Mouse (Mus musculus) gastrocnemius, postnatal 36 days (tissue): ENCODE results near the gene Arsa. TPM values are rescaled to one million over a fixed set of nuclear protein-coding genes. Genes with fewer than 3 reads are reported as not detected.
A peak's percentile ranks its signal among the peaks of the same experiment; 100 is the strongest.

ENCODE experiments used
- DNase-seq, 2 experiments: peaks; one replicate each; pipeline ENCODE4 v3.0.0; 2022
- intact Hi-C: fragments of 180-260 bp; cut with DNase I; formaldehyde crosslinking; loops from one replicate; pipeline ENCODE4 v1.15.1; 2025
- total RNA-seq, 2 experiments: library from RNA; stranded (reverse); gene quantifications; 2 replicates each; pipeline ENCODE4 v1.2.3; 2021

Arsa gene
- total RNA-seq, 2 experiments from 2014 or later = 3.0 to 3.8 TPM

DNA sequence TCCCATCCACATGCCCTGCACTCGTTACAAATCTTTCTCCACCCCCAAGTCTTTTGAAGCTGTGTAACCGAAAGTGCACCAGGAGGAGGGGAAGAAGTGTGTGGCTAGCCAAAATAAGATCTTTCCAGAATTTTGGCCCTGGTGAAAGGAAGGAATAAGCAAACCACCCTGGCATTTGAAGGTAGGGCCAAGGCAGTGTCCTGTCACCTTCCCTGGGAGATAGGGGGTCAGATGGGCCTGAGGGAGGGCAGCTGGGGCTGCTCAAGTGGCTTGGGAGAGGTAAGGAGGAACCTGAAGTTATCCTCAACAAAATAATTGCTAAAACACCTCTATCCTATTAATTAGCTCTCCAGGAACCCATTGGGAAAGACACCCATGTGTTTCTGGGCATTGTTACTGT lies 19.6 kb upstream of the Arsa start:
- intact Hi-C loops = no loop called here
- no peak for DNase-seq

DNA sequence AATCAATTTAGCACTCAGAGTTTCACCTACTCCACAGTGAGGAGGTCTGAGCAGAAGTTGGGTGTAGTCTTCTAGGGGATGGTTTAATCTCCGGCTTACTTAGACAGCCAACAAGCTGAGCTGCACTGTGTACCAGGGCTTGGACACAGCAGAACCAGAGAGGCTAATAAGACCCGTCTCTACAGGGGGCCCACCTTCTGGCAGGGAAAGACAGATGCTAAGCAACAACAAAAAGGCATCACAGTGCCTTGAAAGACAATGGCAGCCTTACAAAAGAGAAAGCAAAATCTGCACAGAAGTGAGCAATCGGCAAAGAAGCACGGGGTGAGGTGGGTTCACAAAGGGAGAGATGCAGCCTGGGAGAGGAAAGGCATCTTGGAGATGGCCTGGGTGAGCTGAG lies 18.9 kb upstream of the Arsa start:
- intact Hi-C loops = no loop called here

DNA sequence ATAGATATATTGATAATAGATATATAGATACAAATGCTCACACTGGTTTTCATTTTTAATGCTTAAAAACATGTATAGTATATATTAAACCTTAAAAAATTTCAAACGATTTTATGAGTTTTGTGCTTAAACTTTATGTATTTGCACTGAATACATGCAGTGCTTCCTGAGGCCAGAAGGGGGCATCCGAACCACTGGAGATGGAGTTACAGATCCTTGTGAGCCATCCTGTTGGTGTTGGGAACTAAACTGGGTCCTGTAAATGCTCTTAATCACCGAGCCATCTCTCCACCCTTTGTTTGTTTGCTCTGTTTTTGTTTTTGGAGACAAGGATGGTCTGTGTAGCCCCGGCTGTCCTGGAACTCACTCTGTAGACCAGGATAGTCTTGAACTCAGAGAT lies 17.7 kb upstream of the Arsa start:
- intact Hi-C loops = no loop called here
- no peak for DNase-seq

More for the DNA sequence above, 18.9 kb upstream of the Arsa start:
- DNase-seq = no peak

DNA sequence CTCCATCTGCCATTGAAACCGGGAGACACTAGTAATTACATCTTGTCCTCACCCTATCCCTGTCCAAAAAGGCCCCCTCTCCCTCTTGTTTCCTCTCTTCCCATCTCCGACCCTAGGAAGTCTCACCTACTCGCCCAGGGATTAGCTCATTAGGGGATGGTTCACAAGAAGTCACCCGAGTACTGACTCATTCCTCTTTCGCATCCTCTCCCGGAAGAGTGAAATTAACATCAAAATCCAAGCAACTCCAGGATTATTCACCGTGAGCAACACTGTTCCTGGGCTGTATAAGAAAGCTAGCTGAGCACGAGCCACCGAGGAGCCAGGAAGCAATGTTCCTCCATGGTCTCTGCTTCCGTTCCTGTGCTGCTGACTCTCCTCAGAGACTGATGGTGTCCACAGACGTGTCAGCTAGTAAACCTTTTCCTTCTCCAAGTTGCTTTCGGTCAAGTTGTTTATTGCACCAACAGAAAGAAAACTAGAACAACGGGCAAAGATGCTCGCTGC lies 11.4 kb upstream of the Arsa start:
- intact Hi-C loops = no loop called here
- DNase-seq = no peak

DNA sequence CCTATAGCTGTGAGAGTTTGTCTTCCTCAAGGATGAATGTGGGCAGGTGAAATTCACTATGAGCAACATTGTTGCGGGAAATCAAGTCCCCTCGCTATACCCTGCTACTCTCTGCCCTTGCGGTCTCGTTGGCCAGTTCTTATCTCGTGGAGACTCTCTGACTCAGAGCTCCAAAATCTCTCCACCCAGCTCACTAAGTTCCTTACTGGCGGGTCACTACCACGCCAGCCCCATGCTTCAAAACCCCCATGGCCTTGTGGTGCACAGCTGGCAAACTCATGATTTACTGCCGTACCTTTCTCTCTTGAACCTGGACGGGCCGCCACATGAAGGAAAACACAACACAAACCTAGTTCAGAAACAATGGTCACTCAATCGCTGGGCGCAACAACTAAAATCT lies 11.0 kb upstream of the Arsa start:
- no peak for DNase-seq
- intact Hi-C loops = no loop called here

DNA sequence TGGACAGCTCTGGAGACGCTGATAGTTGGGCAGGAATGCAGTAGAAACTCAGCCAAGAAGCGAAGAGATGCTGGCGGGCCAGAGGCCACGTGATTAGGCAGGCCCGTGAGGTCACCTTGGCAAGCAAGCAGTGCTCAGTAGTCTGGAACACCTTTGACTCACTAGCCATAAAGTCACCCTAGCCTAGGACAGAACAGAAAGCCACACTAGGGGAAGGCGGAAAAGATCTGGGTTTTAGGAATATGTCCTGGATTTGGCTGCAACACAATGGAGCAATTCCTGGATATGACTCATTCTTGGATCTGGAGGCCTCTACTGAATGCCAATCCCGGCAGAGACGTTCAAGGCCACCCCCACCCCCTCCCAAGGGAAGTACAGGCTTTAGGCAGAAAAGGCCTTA lies 3.4 kb upstream of the Arsa start:
- intact Hi-C loops = no loop called here
- DNase-seq = peak; percentile 61

DNA sequence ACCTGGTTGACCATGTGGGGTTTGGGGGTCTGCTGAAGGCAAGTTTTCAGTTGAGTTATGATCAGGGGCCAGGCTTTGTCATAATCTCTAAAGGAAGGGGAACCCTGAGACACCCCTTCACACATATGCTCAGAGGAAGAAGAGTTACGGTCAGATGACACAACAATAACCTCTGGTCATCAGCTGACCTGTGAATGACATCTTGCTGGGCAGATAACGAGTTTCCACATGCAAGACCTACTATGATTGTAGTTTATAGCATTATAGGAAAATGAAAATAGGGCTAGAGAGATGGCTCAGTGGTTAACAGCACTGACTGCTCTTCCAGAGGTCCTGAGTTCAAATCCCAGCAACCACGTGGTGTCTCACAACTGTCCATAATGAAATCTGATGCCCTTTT lies 1.4 kb upstream of the Arsa start:
- no peak for DNase-seq
- intact Hi-C loops = no loop called here

DNA sequence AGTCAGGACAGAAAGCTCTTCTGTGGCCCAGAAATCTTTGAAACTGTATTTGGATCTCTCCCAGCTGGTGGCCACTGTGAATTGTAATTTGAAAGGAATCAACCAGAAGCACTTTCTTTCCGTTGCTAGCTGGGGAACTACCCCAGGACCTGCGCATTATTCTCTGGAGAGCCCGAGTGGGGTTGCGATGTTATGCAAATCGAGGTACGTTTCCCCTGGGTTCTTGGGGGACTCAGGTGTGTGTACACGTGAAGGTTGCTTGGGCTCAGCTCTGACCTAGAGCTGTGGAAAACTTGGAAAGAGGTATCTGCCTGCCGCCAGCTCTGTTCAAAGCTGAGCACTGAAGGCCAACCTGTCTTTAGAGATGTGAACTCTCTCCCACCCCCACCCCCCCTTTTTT lies 581 bp upstream of the Arsa start:
- intact Hi-C loops = no loop called here
- no peak for DNase-seq

DNA sequence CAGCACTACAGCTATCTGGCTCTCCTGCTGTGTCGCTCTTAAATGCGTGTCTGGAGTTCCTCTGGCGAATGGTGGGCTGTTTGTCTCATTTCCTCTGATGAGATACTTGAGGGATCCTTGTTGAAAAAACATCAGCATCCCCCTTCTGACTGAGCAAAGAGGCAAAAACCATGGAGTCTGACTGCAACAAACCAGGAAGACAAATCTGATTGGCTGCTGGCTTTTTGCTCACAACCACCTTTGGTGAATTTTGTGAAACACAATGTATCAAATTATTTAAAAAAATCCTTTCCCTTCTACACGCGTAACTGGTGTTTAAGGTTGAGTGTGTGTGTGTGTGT lies 780 bp downstream of the Arsa start:
- intact Hi-C loops = no loop called here
- no peak for DNase-seq

DNA sequence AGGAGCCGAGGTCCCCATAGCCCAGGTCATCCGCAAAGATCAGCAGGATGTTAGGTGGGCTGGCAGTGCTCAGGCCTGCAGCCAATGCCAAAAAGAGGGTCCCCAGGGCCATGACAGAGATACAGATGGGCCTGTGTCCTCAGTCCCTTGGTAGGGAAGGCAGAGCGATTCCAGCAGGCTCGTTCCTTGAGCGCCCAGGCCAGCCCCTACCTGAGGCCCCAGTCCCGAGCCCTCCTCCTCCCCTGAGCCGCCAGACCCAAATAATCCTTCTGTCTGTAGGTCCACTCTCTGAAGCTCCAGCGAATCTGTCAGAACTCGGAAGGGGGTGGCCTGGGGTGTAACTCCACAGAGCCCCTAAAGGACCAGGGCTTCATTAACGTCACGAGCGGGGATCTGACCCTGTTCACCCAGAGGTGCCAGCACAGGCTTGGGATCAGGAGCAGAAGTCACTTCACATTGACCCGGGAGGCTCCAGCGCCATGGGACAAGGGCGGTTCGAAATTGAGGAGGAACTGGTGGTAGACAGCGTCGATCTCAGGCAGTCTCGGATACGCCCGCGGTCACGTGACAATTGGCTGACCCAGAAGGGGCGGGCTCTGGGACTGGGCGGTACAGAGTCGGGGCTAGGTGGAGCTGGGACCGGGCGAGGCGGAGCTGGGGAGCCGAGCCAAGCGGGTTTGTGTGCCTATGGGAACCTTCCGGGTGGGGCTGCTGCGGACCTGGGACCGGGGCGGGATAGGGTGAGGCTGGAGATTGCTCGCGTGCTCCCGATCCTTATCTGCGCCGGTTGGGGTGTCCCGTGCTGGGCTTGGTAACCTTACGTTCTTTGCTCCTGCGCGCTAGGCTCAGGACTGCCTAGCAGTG lies 1.4 kb downstream of the Arsa start:
- intact Hi-C loops = no loop called here
- DNase-seq = peak; percentile 91 to 93

DNA sequence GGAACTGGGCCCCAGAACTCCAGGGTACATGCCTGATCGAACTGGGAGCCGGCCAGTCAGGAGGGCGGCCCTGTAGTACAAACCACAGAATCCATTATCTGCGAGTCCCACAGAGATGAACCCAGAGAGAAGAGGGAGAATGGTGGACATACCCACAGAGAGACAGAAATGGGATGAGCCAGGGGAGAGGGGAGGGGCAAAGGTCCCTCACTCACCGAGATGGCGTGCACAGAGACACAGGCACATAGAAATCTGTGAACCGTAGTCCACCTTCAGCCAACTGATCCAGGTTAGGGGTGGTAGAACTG lies 2.0 kb downstream of the Arsa start:
- intact Hi-C loops = no loop called here
- no peak for DNase-seq

DNA sequence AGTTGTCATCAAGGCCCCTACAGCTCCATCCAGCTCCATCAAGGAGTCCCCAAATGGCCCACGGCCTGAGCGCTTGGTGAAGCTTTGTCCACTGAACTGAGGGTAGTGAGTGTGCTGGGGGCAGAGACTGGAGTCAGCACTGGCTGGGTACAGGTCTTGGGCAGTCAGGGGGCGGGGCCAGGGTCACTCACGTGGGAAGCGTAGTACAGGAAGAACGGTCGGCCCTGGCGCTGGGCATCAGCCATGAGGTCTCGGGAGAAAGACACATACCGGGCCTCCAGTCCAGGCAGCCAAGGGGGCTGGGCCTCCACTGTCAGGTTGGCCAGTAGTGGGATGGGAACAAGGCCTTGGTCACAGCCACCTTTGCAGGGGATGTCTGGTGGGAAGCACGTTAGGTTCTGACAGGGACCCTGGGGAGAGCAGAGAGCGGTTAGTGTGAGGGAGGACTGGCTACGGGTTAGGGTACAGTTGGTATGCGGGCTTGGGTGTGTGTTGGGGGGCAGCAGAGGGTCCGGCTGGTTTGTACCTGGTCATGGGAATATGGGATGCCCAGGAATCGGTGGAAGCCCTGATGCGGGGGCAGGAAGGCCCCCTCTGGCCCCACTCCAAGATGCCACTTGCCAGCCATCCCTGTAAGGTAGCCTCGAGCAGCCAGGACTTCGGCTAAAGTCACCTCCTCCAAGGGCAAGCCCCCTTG lies 2.5 kb downstream of the Arsa start:
- intact Hi-C loops = no loop called here
- no peak for DNase-seq

DNA sequence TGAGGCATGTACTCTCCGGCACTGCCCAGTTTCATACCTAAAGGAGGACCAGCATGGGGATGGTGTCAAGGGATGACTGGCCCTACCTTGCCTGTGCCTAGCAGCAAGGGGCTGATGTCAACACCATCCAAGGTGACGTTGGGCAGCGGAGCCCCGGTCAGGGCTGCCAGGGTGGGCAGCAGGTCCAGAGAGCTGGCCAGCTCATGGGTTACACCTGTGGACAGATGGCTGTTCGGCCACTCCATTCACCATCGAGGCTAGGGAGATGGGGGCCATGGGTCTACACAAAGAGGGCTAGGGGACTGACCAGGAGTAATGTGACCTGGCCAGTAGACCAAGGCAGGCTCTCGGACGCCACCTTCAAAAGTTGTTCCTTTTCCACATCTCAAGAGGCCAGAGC lies 3.3 kb downstream of the Arsa start:
- intact Hi-C loops = no loop called here
- DNase-seq = no peak

DNA sequence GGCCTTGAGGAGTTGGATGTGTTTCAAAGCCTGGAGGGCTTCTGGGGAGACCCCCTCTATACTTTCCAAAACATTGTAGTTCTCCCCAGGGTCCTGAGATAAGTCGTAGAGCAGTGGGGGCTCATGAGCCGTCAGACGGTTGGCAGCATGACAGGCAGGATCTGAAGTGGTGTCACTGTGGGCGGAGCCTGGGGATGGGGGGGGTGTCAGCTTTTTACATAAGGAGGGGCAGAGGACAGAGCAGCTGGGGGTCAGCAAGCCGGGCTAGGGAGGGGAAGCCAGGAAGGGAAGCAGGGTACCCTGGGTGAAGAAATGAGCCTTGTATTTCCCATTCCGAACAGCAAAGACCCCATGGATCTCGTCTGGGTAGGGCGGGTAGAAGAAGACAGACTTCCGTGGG lies 3.9 kb downstream of the Arsa start:
- intact Hi-C loops = no loop called here
- no peak for DNase-seq

DNA sequence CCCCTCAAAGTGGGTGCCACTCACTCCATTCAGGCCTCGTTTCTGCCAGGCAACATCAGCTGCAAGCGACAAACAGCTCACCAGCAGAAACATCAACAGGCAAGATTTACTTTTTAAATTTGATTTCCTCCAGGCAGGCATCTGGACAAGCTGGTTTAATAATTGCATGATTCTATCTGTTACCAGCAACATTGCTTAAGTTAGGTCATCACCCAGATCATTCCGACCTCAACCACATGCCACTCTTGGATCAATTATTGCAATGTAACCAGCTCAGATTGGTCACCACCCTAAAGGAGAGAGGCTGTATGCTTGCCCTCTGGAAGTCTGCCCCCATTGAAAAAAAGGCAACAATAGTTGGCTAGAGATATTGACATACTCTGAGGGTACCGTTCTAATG lies 5.7 kb downstream of the Arsa start:
- no peak for DNase-seq
- intact Hi-C loops = no loop called here

DNA sequence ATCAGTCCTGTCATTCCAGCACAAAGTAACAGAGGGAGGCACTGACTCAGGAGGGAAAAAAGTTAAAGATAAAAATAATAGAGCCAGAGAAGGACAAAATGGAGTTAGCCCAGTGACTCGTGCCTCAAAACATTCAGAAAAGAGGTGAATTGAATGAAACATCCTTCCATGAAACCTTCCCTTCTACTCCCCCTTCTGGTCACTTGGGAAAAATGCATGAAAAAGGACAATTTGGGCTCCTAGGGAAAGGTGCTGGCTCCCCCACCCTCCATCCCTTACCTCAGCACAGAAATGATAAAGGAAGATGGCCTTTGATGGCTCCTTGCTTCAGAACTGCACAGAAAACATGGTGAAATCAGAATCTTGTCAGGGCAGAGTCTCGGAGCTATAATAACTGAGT lies 8.6 kb downstream of the Arsa start:
- DNase-seq = no peak
- intact Hi-C loops = no loop called here

DNA sequence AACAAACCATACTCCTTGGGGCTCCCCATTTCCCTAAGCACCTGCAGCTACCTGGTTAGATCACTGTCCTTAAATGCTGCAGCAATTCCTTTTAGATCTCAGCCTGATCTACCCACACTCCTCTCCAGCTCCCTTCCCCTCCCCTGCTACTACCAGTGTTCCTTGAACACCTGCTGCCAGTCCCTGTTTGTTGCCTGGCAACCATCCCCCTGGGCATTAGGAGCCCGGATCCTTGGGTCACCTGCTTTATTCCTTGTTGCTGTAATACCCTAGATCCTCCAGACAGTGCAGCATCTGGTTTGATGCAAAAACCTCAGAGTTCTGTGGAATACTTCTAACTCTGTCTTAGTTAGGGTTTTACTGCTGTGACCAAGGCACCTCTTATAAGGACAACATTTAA lies 12.2 kb downstream of the Arsa start:
- intact Hi-C loops = no loop called here
- DNase-seq = no peak

DNA sequence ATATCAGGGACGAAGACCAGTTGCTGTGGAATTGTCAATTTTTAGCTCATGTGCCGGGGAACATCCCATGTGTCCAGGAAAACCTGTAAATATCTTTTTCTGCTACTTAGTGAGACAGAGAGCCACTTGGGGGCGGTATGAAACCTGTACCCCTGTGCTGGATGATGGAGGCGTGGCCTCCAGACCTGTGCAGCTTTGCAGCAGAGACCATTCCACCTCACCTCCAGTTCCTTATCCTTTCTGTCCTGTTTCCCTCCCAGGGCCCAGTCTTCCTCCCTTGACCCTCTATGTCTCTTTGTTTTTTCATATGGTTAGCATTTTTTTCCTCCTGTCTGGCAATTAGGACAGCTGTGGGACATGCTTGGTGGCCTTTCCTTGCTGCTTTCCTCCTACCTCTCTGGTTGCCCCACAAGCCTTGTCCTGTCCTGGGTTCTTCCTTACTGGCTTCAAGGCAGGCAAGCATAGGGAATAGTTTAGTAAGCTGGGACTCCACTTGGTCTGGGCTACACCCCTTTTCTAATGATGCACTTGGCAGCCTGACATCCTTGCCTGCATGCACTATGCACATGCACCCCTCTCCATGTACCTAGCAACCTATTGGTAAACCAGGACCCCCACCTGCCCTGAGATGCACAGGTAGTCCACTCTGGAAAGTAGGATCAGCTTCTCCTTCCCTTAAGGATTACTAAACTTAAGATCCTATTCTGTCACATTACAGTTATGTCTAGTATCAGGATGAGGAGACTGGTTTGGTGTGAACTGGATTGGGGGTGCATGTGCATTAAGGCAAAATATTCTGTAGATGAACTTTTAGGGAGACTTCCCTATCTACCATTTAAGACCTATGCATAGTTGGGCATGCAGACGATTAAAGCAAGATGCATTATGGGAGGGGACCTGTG lies 13.6 kb downstream of the Arsa start:
- DNase-seq = no peak
- intact Hi-C loops = no loop called here

DNA sequence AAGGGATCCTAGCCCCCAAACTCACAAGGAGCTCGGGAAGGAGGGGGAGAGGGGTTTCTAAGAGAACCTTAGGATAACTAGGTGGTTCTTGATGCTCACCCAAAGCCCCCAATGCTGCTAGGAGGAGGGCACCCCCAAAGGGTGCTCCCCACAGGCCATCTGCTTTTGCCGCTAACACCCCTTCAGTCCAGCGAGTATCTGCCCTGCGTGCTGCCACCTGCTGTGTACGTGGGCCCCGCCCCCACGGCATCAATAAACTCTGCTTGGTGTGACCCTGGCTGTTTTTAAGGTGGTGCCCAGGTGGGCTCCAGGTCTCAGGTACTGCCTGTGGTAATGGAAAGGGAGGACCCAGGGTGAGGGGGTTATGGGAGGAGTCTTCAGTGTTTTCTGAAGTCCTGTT lies 15.0 kb downstream of the Arsa start:
- intact Hi-C loops = no loop called here
- DNase-seq = no peak

DNA sequence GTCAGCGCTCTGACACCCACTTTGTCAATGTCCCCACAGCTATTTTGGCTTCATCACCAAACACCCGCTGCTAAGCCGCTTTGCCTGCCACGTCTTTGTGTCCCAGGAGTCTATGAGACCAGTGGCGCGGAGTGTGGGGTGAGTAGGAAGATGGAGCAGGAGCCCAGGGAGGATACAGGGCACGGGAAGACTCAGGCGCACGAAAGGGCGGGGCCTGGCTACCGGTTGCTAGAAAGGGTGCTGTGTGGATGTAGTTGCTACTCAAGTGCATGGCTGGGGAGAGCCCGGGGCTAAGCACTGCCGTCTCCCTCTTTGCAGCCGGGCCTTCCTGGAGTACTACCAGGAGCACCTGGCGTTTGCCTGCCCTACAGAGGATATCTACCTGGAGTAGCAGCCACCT lies 15.9 kb downstream of the Arsa start:
- intact Hi-C loops = no loop called here
- no peak for DNase-seq

DNA sequence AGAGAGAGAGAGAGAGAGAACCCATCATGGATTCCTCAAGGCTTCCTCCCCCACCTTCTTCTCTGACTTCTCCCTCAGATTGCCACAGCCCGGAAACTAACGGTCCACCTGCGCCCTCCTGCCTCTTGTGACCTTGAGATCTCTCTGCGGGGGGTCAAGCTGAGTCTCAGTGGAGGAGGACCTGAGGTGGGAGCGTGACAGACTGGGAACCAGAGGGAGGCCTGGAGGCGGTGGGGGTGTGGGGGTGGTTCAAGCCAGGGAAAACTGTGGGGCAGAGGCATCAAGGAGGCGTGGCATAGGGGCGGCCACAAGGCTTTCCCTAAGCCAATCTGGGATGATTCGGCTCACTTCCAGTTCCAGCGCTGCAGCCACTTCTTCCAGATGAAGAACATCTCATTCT lies 16.9 kb downstream of the Arsa start:
- DNase-seq = no peak
- intact Hi-C loops = no loop called here
